9 mouse cellular contexts compared by ENCODE assay signal in the genomic region with DNA sequence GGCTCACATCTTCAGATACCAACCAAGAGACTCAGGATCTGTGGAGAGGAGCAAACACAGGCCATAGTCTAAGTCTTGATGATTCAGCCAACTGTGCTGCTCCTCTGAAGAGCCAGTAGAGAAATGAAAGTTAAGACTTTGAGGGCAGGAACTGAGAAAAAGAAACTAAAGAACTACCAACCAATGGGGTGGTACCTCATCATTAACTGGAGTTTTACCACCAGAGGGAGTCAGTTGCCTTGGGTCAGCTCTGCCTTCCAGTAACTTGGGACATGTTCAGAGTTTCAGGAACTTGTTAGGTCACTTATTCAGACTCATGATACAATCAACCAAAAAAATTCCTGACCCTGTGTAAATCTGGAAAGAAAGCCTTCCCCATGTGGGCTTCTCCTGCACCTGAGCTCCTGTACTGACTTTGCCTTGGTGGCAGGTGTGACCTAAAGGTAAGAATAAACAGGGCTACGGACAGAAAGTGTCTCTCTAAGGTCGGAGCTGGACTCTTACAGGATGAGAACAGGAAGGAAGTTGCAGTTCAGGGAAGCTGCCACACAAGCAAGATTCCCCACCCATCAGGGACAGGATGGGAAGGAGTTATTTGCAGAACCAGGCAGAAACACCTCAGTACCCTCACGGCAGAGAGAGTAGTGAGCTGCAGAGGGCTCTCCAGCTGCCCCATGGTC. TPM values are rescaled to one million over a fixed set of nuclear protein-coding genes. Genes with fewer than 3 reads are reported as not detected.
A peak's percentile ranks its signal among the peaks of the same experiment; 100 is the strongest.
DNase-seq lines count a peak whose midpoint lies in the region; ATAC-seq and TF ChIP-seq lines count a peak whose summit lies in the region.
"Had no signal": no experiment of that assay in that cellular context is flagged by ENCODE, and none has a peak within 500 bp of the region (broad histone marks: within the 10 kb centered on the region; RNA-seq: fewer than 3 reads in every experiment).

A gene (minus strand): TSS at position 129 of the 680 bp plus-strand sequence.

- H3K27ac ChIP-seq in gastrocnemius, adult 2 months: peak within 1 kb of the TSS; percentile 68
- no peak within 1 kb of the TSS for H3K27ac ChIP-seq in liver, embryonic 15.5 days (replicated peaks)
- H3K27ac ChIP-seq in stomach, embryonic 16.5 days (ENCODE audit: low read length): no peak within 1 kb of the TSS
- no peak within 1 kb of the TSS for H3K27ac ChIP-seq in midbrain, embryonic 16.5 days (ENCODE audit: low read length)

- no peak within 1 kb of the TSS for H3K9ac ChIP-seq in liver, embryonic 15.5 days
- no peak within 1 kb of the TSS for H3K9ac ChIP-seq in stomach, embryonic 16.5 days (ENCODE audit: low read length)
- H3K9ac ChIP-seq in midbrain, embryonic 16.5 days (ENCODE audit: low read depth, low read length): no peak within 1 kb of the TSS

- H3K4me2 ChIP-seq in liver, embryonic 15.5 days: peak within 1 kb of the TSS; percentile 37
- H3K4me2 ChIP-seq in stomach, embryonic 16.5 days (ENCODE audit: low read depth, low read length): no peak within 1 kb of the TSS
- no peak within 1 kb of the TSS for H3K4me2 ChIP-seq in midbrain, embryonic 16.5 days (ENCODE audit: low read length)

- intact Hi-C loops in gastrocnemius, adult 2 months (cut with DNase I): no loop called here

- 23% methylated on average over 3 of the region's 3 CpGs for WGBS in liver, embryonic 15.5 days (ENCODE audit: insufficient replicate concordance)
- 55% methylated on average over 3 of the region's 3 CpGs for WGBS in stomach, embryonic 16.5 days
- 87% methylated on average over 3 of the region's 3 CpGs for WGBS in midbrain, embryonic 16.5 days

- no peaks in the 10 kb centered on the region for H3K4me1 ChIP-seq in liver, embryonic 15.5 days (replicated peaks)
- no peaks in the 10 kb centered on the region for H3K4me1 ChIP-seq in stomach, embryonic 16.5 days (ENCODE audit: control insufficient read depth, insufficient read depth, low read length)
- H3K4me1 ChIP-seq in midbrain, embryonic 16.5 days (ENCODE audit: control insufficient read depth, insufficient read depth, low read length): no peaks in the 10 kb centered on the region

- H3K27me3 ChIP-seq in liver, embryonic 15.5 days: no peaks in the 10 kb centered on the region
- no peaks in the 10 kb centered on the region for H3K27me3 ChIP-seq in stomach, embryonic 16.5 days (ENCODE audit: control insufficient read depth, insufficient read depth, low read length)
- H3K27me3 ChIP-seq in midbrain, embryonic 16.5 days (ENCODE audit: control insufficient read depth, insufficient read depth, low read depth, low read length): no peaks in the 10 kb centered on the region
- H3K27me3 ChIP-seq: Patski had no signal

- TF ChIP-seq CTCF in gastrocnemius, adult 2 months (IDR thresholded peaks at IDR 0.05): peak; percentile 33; the same call in 1 of the 2 replicates

- no peaks in the 10 kb centered on the region for H3K36me3 ChIP-seq in liver, embryonic 15.5 days (replicated peaks)
- no peaks in the 10 kb centered on the region for H3K36me3 ChIP-seq in stomach, embryonic 16.5 days (ENCODE audit: control insufficient read depth, insufficient read depth, low read length)
- no peaks in the 10 kb centered on the region for H3K36me3 ChIP-seq in midbrain, embryonic 16.5 days (ENCODE audit: control insufficient read depth, insufficient read depth, low read length)

- no peak for DNase-seq in gastrocnemius, adult 2 months
- DNase-seq in gastrocnemius, postnatal 4 days (ENCODE audit: low spot score in 2 of 2): no peak
- DNase-seq in A20 (ENCODE audit: low read depth, low spot score): peak; percentile 13
- DNase-seq in gastrocnemius, postnatal 10 days: no peak

- peak; percentile 94 for ATAC-seq in erythroblast, adult 5-6 weeks (replicated peaks; ENCODE audit: low FRiP score, poor library complexity, severe bottlenecking)
- peak; percentile 71 for ATAC-seq in liver, embryonic 15.5 days (ENCODE audit: insufficient read depth)
- peak; percentile 50; the same call in 1 of the 2 replicates for ATAC-seq in stomach, embryonic 16.5 days (ENCODE audit: insufficient read depth, low FRiP score)
- no peak for ATAC-seq in midbrain, embryonic 16.5 days
- ATAC-seq: Patski had no signal

- no peaks in the 10 kb centered on the region for H3K9me3 ChIP-seq in liver, embryonic 15.5 days (replicated peaks)
- H3K9me3 ChIP-seq in stomach, embryonic 16.5 days (replicated peaks; ENCODE audit: control insufficient read depth, low read length): no peaks in the 10 kb centered on the region
- H3K9me3 ChIP-seq in midbrain, embryonic 16.5 days (replicated peaks; ENCODE audit: control insufficient read depth, low read length, poor library complexity, severe bottlenecking): no peaks in the 10 kb centered on the region

- H3K4me3 ChIP-seq in gastrocnemius, adult 2 months: peak within 1 kb of the TSS; percentile 53
- 0 out of 2 replicates have a peak within 1 kb of the TSS, but pooled peaks have one; percentile 9 for H3K4me3 ChIP-seq in liver, embryonic 15.5 days (replicated peaks)
- H3K4me3 ChIP-seq in stomach, embryonic 16.5 days (replicated peaks; ENCODE audit: low read length): no peak within 1 kb of the TSS
- H3K4me3 ChIP-seq in midbrain, embryonic 16.5 days (ENCODE audit: low read depth, low read length): no peak within 1 kb of the TSS

RNA-seq across cellular contexts. Expression of the gene that starts here (rescaled TPM):
- total RNA-seq in gastrocnemius, adult 2 months (2021): 1 to 10 TPM in 1 of 2 experiments, under 1 TPM in 1; 0.64 to 1.5 TPM
- total RNA-seq in gastrocnemius, postnatal 4 days (2021): 1 to 10 TPM; 1.4 to 1.5 TPM
- 17.5 and 25.9 TPM in 2 replicates for total RNA-seq in erythroblast, adult 5-6 weeks (2015; ENCODE audit: low replicate concordance)
- 12.5 and 17.6 TPM in 2 replicates for total RNA-seq in erythroblast, adult 5-6 weeks (2017; ENCODE audit: low replicate concordance)
- polyA plus RNA-seq in liver, embryonic 15.5 days (2015; fragmentation: Nextera tagmentation; extraction: Ambion mirVana): 2.4 and 2.8 TPM in 2 replicates
- polyA plus RNA-seq in stomach, embryonic 16.5 days (2015; fragmentation: Nextera tagmentation; extraction: Ambion mirVana): 1.8 and 2.4 TPM in 2 replicates
- total RNA-seq in gastrocnemius, postnatal 10 days (2021): 1 to 10 TPM in 1 of 2 experiments, under 1 TPM in 1; 0.82 to 1.3 TPM
- 0.42 and 0.48 TPM in 2 replicates for polyA plus RNA-seq in midbrain, embryonic 16.5 days (2015; fragmentation: Nextera tagmentation; extraction: Ambion mirVana)

Comparison
In these comparisons a context has a peak if more than half of its experiments do, and no peak if none do; other contexts are left out.
1. RNA of the gene that starts here (total RNA-seq): 12.5 to 25.9 TPM in erythroblast, adult 5-6 weeks; 1.4 to 1.5 TPM in gastrocnemius, postnatal 4 days, 0.64 to 1.5 TPM in gastrocnemius, adult 2 months and 0.82 to 1.3 TPM in gastrocnemius, postnatal 10 days; every median in the first group is over 4 times any median in the second.
2. H3K4me3 ChIP-seq: peak in gastrocnemius, adult 2 months (single experiment) and liver, embryonic 15.5 days (single experiment); none in stomach, embryonic 16.5 days (single experiment) and midbrain, embryonic 16.5 days (single experiment).